Mouse (Mus musculus): ENCODE data around the gene Map3k20.

Map3k20 gene

DNA sequence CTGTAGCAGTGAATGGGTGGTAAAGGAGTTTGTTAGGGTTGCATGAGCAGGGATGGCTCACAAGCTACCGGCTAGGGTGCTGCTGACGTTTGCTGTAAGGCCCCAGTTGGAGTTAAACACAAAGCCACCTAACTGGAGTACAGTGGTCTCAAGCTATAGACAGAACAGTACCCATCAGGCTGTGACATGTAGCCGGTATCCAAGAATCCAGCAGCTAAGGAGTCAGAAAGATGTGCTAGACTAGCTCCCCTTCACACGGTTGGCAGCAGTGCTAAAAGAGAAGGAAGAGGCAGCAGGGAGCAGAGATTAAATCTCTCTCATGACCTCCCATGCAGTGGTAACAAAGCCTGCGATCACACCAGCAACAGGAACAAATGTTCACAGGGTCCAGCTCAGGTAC, 36.2 kb downstream of the Map3k20 start:
- DNase-seq (ENCODE audit: low spot score), result no peak

DNA sequence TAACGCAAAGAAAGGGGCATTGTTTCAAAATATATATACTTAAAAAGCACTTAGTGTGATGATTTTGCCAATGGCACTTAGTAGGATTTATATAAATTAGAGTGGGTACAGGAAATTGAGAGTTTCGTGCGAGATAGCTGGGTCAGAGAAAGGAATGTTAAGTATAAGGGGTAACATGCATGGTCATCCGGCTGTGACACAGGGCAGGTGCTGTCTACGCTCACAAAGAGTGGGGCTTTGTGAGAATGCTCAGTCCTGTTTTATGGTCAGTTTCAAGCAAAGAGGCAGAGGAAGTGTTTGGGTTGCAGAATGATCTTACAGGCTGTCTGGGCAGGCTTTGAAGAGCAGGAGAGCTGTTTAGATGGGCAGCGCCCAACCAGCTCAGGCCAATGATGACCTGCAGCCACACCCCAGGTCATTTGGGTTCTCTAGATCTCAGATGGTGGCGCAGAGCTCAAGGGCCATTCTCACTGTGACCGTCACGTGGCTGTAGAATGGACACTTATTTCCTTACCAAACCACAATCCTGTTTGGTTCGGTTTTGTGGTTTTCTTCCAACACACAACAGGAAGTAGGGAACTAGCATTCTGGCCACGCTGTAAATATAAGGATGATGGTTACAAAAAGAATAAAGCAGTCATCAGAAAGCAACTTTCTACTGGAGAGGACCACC, 37.4 kb downstream of the Map3k20 start:
- DNase-seq (ENCODE audit: low spot score), result no peak

DNA sequence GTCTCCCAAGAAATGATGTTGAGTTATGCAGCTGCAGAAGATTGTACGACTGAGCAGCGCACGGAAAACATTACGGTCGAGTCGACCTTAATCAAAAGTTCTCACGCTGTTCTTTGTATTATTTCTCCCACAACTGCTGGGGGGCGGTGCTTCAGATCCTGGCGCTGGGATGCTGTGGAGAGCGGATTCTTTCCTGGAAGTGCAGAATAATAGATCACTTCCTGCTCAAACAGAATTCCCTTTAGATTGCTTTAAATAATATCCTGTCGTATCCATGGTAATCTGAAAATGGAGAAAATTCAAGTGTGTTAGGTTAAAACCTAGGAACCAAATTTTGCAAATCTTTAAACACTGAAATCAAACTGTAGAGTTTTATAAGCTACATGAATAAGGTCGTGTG, 39.0 kb downstream of the Map3k20 start:
- DNase-seq (ENCODE audit: low spot score), result no peak

DNA sequence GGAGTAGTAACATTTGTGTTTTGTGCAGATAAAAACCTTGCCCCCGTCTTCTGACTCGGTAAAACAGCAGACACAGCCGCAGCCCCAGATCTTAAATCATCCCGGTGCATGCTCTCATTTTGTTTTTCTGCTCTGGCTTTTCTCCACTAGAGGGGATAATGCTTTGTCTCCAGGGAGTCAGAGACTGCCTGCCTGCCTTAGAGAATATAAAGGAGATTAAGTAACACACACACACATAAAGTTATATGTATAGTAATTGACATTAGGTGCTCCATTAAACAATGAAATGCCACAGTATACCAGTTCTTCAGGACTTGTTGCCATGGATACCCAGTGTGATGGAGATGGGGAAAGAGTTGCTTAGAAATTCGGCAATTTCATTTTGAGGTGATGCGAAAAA, 41.1 kb downstream of the Map3k20 start:
- DNase-seq (ENCODE audit: low spot score), result no peak

DNA sequence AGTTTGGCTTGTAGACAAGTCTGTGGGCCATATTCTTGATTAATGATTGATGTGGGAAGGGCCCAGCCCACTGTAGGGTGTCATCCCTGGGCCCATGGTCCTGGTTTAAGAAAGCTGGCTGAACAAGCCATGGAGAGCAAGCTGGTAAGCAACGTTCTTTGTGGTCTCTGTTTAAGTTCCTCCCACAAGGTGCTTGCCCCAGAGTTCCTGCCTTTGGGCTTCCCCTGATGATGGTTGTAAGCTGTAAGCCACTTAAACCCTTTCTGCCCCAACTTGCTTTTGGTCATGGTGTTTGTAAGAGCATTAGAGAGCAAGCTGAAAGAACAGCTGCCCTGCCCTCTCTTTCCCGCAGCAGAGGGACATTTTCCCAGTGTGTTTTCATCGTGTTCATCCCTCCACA, 43.0 kb downstream of the Map3k20 start:
- DNase-seq (ENCODE audit: low spot score), result no peak

DNA sequence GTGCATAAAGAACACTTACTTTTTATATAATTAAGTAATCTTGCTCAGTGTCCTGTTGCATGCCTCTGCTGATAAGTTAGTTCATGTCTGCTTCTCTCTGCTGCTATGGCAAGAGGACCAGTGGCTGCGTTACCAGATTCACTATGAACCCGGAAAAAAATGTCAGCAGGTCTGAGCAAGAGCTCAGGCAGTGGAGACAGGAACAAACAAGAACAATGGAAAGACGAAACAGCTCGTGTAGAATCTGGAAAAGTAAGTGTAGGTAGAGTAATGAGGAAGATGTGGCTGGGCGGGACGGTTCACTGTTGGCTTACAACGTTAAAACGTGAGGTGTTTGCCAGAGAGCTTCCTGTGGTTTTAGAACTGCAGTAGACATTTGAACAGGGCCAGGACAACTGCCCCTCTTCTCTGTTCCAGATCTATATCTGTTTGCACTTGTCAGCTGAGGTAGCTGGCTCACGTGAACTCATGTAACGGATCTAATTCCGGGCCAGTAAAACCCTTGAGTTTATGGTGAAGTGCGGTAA, 45.6 kb downstream of the Map3k20 start:
- no peak for DNase-seq (ENCODE audit: low spot score)

DNA sequence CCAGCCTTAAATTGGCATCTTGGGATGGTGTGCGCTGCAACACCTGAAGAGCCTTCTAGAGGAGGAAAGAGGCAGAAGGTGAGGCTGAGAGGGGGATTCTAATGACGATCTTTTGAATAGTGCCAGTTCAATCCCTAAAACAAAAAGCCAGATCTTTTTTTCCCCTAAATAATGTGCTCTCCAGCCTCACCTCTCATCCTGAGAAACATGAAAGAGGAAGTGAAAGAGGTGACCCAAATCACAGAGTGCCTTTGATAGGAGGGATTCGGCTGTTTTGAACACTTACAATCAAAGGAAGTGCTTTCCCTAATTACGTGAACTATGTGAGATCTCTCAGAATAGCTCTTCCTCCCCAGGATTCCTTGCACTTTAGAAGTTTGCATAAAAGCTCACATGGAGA, 46.6 kb downstream of the Map3k20 start:
- DNase-seq (ENCODE audit: low spot score), result no peak

DNA sequence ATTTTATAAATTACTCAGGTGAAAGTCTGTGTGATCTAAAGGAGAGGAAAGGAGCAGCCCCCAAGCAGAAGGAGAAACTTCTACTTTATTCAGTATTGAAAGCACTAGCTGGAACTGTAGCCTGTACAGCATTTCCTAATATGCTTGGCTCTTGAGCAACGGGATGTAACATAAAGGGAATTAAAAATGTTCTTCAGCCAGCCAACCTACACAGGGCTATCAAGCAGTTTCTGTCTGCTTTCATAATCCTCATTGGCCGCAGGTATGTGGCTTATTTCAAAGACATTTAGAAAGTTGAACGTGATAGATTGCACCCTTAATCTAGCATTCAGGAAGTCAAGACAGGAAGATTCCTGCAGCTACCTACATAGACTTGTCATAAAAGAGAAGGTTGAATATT, 47.8 kb downstream of the Map3k20 start:
- DNase-seq (ENCODE audit: low spot score), result no peak

DNA sequence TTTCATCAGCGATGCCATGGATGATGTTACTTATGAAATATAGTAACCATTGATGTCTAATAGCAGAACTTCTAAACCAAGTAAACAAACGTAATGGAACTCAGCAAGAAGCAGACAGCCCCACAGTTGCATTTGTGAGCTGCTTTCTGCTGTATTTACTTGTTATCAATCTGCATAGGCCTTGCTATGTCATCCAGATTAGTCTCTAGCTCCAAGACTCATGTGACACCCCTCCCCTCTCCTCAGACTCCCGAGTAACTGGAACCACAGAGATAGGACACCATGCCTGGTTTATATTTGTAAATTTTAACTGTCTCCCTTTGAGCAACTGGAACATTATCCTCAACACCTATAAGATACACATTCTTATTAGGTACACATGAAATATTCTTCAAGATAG, 51.4 kb downstream of the Map3k20 start:
- DNase-seq (ENCODE audit: low spot score), result no peak

DNA sequence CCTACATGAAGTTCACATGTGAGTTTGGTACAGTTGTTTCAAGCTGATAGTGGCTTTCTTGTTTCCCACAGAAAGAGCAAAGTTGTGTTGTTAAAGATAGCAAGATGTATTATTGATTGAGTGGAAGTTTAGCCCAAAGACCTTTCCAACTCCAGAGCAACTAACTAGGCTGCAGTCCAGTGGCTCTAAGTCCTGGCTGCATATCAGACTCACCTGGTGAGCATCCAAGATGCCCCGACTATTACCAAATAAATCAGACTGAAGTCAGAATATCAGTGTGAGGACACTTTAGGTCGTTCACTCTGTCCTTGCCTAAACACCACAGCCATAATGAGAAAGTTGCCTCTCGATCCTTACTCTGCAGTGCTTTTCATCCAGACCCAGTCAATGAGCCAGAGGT, 59.8 kb downstream of the Map3k20 start:
- no peak for DNase-seq (ENCODE audit: low spot score)

DNA sequence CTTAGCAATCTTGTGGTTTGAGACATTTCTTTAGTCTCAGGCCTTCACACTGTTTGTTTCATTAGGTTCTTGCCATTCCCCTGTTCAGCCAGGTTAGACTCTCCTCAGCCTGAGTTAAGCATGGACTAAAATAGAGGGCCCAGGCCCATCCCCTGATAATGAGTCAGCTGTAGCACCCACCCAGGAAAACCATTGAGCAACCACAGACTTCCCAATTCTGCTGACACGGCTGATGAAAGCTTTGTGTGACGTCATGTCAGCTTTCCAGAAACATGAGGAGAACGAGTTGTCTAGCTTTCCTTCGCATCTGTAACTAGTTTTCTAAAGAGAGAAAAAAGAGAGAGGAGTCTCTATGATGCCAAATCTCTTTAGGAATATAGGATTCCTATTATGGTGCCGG, 65.9 kb downstream of the Map3k20 start:
- no peak for DNase-seq (ENCODE audit: low spot score)

DNA sequence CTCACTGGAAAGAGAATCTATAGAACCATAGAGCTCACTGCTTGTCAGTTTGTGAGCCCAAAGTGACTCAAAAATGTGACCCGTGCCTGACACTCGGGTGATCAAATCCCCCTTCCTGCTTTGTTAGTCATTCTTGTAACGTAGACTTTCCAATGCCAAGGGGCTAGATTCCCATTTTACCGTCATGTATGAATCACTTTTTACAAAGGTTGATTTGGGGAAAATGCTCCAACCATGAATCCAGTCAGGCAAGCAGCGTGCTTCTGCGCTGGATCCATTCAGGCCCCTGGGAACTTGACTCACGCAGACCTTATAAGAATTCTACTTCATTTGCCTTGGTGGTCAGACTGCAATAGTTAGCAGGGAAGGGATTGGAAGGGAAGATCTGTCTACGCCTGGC, 66.3 kb downstream of the Map3k20 start:
- no peak for DNase-seq (ENCODE audit: low spot score)

DNA sequence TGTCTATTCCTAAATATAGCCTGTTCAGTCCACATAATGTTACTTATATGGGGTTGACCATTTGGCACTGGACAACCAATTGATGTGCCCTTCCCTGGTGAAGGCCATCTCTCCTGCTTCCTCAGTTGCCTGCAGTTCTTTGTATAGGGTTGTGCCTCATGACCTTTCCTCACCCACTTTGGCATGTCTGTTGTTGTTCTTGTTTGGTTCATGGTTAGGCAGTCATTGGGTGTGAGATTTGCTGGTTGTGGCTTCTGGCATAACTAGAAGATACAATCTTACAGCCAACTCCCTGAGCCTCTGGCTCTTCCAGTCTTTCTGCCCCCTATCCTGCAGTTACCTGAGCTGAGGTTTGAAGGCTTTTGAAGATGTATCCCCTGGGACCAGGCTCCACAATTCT, 67.3 kb downstream of the Map3k20 start:
- DNase-seq (ENCODE audit: low spot score), result no peak

DNA sequence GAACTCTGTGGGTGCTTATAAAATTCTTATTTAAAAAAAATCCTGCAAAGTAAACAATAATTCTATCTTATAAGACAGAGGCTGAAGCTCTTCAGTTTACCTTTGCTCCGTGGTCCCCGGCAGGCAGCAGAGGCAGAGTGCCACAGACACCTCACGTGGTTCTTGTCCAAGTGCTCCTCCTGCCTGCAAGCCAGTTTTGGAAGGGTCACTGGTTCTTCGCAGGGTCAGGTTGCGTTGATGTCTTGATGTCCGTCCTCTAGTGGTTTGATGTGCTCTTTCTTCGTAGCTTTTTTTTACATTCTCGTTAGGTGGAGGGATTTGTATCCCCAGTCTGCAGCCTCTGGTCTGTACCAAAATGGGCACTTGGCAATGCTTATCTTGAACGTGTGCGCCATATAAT, 71.0 kb downstream of the Map3k20 start:
- no peak for DNase-seq (ENCODE audit: low spot score)

DNA sequence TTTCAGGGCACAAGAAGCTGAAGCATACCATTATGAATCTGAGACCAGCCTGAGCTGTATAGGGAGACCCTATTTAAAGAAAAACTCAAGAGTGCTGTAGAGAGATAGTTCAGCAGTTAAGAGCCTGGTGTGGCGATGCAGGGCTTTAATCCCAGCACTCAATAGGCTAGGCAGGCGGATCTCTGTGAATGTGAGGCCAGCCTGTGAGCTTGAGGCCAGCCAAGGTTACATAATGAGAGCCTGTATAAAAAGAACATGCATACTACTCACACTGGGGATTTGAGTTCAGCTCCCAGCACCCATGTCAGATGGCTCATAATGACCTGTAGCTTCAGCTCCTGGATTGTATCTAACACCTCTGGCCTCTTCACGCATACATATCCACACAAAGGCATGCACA, 76.1 kb downstream of the Map3k20 start:
- no peak for DNase-seq (ENCODE audit: low spot score)

DNA sequence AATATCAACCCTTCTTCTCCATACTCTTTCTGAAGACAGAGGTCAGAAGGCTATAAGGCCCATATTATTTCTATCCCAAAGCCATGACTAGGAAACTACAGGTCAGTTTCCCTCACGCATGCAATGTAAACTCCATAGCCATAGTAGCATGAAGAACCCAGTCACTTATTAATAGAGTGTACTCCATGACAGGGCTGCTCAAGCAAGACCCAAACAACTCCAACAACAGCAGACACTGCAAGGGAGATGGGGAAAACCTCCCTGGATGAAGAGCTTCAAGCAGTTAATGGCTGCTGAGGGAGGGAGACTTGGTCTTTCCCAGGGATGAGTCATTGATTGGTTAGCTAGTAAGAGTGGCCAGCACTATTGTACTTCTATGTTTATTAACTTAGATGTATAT, 78.0 kb downstream of the Map3k20 start:
- no peak for DNase-seq (ENCODE audit: low spot score)

DNA sequence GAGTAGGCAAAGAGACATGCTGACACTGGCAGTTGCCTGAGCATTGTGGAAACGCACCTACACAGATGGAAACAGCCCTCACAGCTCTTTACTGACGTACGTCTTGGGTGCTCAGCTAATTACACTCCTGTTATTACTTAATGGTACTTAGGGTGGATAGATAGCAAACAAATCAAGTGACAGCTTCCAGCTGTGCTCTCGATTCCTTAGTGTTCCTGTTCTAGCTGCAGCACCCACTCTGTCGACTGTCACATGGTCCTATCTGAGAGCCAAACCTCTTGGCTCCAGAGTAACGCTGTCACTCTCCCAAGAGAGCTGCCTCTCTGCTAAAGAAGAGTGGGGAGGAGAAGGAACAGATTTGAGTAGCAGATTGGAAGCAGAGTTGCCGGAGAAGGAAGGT, 80.5 kb downstream of the Map3k20 start:
- no peak for DNase-seq (ENCODE audit: low spot score)

DNA sequence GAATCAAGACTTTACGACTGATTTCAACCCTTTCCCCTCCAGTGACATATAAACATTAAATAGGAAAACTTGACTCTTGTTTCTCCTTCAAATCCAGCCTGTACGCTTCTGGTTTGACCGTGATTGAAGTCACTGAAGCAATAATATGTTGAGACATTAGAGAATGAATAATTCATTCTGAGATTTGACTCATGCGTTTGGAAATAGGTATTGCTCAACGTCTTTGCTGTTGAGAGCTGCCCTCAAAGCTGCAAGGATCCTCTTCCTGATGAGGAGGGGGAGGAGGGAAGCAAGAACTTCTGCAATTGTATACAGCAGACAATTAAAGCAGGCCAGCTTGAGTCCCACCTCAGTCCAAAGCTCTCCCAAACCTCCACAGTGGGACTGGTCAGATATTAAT, 81.1 kb downstream of the Map3k20 start:
- DNase-seq (ENCODE audit: low spot score), result no peak

DNA sequence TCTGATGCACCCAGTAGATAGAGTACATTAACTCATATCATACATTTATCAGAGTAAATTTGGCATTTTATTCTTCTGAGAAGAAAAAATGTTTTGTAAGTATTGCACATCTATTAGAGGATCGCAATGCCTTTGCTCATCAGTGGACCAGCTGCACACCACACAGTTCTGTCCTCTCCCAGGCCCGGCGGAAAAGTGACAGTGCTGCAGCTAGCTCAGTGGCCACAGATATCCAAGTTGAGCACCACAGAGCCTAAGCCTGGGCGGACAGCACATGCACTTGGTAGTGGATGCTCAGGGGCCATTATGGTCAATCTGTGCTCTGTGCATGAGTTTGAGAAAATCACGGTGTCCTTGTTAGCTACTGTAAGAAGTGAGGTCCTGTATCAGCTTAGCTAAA, 82.4 kb downstream of the Map3k20 start:
- DNase-seq (ENCODE audit: low spot score), result no peak

DNA sequence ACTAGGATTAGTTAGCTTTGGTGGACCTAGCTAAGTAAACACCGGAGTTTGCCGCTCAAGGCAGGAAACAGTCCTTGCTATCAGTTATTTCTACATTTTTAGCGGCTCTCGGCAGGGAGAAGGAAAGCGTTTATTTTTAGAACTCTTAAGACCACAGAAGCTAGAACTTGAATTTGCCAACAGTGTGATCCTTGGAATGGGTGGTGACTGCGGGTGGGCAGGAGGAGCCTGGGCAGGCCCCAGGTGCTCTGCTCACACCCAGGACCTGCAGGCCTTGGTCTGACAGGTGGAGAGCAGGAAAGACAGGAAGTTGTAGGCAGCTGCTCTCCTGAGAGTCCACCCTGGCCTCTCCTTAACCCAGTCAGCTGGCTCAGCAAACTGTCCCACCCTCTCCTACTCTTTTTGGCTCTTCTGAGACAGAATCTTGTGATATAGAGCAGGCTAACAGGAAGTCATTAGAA, 83.7 kb downstream of the Map3k20 start:
- DNase-seq (ENCODE audit: low spot score), result no peak

DNA sequence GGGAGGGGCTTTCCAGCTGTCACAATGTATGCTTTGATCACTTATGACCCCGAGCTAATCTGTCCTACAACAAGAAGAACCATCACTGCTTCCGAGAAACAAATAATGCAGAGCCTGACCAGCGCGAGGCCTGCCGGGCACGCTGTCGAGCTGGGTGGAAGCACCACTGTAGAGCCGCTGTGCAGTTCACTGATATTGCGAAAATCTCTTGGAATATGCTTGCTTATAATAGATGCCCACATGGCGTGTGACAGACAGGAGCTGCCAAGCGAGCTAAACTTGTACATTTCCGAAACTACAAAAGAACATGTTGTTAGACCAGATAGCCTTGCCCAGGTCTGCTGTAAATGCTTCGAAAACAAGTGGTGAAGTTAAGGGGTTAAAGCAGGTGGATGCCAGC, 86.7 kb downstream of the Map3k20 start:
- DNase-seq (ENCODE audit: low spot score), result no peak

DNA sequence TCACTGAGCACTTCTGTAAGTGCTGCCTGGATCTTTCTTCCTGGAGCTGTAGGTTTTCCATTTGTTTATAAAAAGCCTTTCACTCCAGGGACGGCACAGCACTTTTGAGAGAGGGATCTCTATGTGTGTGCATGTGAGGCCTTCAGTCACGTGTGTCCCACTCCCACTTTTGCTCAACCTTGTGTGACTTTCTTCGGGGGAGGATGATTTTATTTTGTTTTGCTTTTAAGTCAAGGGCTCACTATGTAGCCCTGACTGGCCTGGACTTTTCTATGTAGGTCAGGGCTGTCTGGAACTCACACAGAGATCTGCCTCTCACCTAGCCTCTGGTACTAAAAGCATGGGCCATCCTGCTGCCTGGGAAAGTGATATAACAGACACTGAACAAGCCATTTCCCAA, 88.6 kb downstream of the Map3k20 start:
- DNase-seq (ENCODE audit: low spot score), result no peak

DNA sequence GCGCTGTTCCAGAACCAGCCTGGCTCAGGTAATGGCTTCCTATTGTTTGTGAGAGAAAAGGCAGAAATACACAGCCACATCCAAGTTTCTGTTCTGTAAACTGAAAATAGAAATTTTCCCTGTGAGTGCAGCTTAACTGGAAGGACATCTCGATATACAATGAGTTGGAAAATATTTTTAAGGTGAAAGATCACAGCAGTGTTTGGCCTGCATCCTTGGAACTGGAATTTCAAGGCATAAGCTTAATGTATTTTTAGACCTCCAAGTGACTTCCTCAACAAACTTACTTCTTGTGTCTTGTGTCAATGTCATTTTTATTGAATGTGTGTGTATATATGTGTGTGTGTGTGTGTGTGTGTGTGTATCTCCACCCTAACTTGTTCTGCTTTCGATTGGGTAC, 90.4 kb downstream of the Map3k20 start:
- no peak for DNase-seq (ENCODE audit: low spot score)

DNA sequence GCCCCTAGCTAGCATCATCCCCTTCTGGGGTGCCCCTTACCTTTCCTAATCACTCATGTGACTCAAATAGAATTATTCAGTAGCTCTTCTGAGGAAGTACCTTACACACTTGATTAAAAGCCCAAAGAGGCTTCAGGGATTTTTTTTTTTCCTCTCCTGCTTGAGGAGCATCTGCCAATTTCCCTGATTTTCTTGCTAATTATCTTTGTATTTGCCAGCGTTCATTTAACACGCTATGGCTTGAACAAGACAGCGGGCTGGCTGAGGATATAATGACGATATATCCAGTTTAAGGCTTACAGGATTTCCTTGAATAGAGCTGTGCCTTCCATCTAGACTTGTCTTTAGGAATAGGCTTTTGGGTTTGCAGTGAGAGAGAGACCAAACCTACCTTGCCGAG, 91.5 kb downstream of the Map3k20 start:
- DNase-seq (ENCODE audit: low spot score), result no peak

DNA sequence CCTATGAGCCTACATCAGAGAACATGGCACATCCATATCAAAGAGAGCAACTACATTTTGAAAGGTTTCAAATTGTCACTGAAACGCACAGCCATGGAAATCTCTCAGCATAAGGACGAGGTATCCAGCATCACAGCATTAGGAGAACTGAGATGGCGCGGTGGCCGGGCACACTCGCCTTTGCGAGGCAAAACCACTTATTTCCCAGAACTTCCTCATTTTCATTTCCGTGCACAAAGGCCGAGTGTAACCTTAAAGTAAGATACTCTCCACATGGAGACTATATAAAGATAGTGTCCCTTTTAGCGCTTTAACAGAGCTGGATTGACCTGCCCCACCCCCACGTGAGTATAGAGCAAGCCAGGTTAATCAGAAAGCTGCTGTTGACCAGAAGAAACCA, 94.0 kb downstream of the Map3k20 start:
- no peak for DNase-seq (ENCODE audit: low spot score)
